Mouse (Mus musculus): ENCODE measurements at regions not wholly inside any gene's neighbourhood (a gene's known extent, or its start where the extent isn't known, plus 50 kb on each side); places are given as distances from the start of the nearest gene placed in this dataset.

DNA sequence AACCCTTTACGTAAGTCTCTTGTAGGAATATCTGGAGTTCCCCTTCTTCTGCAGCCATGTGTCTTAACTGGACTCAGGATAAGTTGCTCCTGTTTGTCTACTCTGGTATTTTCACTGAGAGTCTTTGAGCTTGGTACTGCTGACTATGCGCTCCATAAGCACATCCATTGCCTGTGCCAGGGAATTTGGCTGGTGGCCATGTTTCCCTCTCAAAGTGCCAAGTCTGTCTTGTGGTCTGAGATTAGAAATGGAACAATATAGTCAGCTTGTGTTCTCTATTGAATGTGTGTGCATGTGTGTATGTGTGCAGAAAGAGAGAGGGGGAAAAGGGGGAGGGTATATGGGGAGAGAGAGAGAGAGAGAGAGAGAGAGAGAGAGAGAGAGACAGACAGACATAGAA lies 263.7 kb downstream of the Olfm4 start:
- 80% methylated on average over 2 of the region's 2 CpGs for WGBS
- ATAC-seq (ENCODE audit: insufficient number of reproducible peaks, low FRiP score), result no peak
- H3K4me1 ChIP-seq (replicated peaks), result no peaks in the 10 kb centered on the region

GRCm38 (mm10) chr14:80249882-80250281 lies 266.0 kb downstream of the Olfm4 start:
- Histone ChIP-seq H3K27me3 (replicated peaks) (no peaks in the 10 kb centered on the region), H3K4me3 (no peak overlapping the region), H3K4me2 (no peak overlapping the region), H3K9ac (no peak overlapping the region), H3K4me1 (replicated peaks) (no peaks in the 10 kb centered on the region), H3K36me3 (no peaks in the 10 kb centered on the region), H3K9me3 (replicated peaks) (no peaks in the 10 kb centered on the region), H3K27ac (ENCODE audit: poor library complexity, severe bottlenecking) (no peak overlapping the region)
- no peak for ATAC-seq (ENCODE audit: insufficient number of reproducible peaks, low FRiP score)
- 76% methylated on average over 1 of the region's 1 CpGs for WGBS

More for the DNA sequence above, 263.7 kb downstream of the Olfm4 start:
- Histone ChIP-seq H3K4me2 (no peak overlapping the region), H3K27ac (ENCODE audit: poor library complexity, severe bottlenecking) (no peak overlapping the region), H3K36me3 (no peaks in the 10 kb centered on the region), H3K9ac (no peak overlapping the region), H3K9me3 (replicated peaks) (no peaks in the 10 kb centered on the region), H3K4me3 (no peak overlapping the region), H3K27me3 (replicated peaks) (no peaks in the 10 kb centered on the region)

DNA sequence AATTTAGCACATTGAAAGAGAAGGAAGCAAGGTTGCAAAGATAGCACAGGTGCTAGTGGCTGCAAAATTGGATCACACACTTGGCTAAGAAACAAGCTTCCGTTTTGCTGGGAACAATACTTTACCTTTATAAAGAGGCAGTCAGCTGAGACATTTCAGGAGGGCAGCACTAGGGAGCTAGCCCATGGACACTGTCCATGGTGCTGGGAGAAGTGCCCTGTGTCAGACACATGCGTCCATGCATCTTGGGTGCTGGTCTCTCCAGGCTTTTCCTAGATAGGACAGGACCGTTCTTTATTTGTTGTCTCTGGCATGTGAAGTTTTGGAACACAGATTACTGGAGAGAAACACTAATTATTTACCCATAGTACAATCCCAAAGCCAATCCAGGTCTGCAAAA lies 273.2 kb downstream of the Olfm4 start:
- H3K4me2 ChIP-seq, result no peak overlapping the region
- H3K36me3 ChIP-seq, result no peaks in the 10 kb centered on the region
- no peak overlapping the region for H3K9ac ChIP-seq
- no peaks in the 10 kb centered on the region for H3K9me3 ChIP-seq (replicated peaks)
- no peak for ATAC-seq (ENCODE audit: insufficient number of reproducible peaks, low FRiP score)
- no peak overlapping the region for H3K4me3 ChIP-seq
- no peak overlapping the region for H3K27ac ChIP-seq (ENCODE audit: poor library complexity, severe bottlenecking)
- no peaks in the 10 kb centered on the region for H3K4me1 ChIP-seq (replicated peaks)
- WGBS, result 40% methylated on average over 3 of the region's 3 CpGs
- H3K27me3 ChIP-seq (replicated peaks), result no peaks in the 10 kb centered on the region

- Histone ChIP-seq H3K27ac (ENCODE audit: poor library complexity, severe bottlenecking) (no peak overlapping the region), H3K4me2 (no peak overlapping the region), H3K4me3 (no peak overlapping the region), H3K9me3 (replicated peaks) (no peaks in the 10 kb centered on the region), H3K27me3 (replicated peaks) (no peaks in the 10 kb centered on the region), H3K9ac (no peak overlapping the region), H3K36me3 (no peaks in the 10 kb centered on the region), H3K4me1 (replicated peaks) (no peaks in the 10 kb centered on the region)
- ATAC-seq (ENCODE audit: insufficient number of reproducible peaks, low FRiP score), result no peak
- 80% methylated on average over 8 of the region's 8 CpGs for WGBS
Observed at GRCm38 (mm10) chr14:80263173-80263572, 279.3 kb downstream of the Olfm4 start.

- Histone ChIP-seq H3K27ac (ENCODE audit: poor library complexity, severe bottlenecking) (no peak overlapping the region), H3K4me3 (no peak overlapping the region), H3K4me1 (replicated peaks) (no peaks in the 10 kb centered on the region), H3K9ac (no peak overlapping the region), H3K36me3 (no peaks in the 10 kb centered on the region), H3K4me2 (no peak overlapping the region), H3K27me3 (replicated peaks) (no peaks in the 10 kb centered on the region), H3K9me3 (replicated peaks) (no peaks in the 10 kb centered on the region)
- no peak for ATAC-seq (ENCODE audit: insufficient number of reproducible peaks, low FRiP score)
- 74% methylated on average over 7 of the region's 7 CpGs for WGBS
Observed at GRCm38 (mm10) chr14:80265081-80265480, 281.2 kb downstream of the Olfm4 start.

DNA sequence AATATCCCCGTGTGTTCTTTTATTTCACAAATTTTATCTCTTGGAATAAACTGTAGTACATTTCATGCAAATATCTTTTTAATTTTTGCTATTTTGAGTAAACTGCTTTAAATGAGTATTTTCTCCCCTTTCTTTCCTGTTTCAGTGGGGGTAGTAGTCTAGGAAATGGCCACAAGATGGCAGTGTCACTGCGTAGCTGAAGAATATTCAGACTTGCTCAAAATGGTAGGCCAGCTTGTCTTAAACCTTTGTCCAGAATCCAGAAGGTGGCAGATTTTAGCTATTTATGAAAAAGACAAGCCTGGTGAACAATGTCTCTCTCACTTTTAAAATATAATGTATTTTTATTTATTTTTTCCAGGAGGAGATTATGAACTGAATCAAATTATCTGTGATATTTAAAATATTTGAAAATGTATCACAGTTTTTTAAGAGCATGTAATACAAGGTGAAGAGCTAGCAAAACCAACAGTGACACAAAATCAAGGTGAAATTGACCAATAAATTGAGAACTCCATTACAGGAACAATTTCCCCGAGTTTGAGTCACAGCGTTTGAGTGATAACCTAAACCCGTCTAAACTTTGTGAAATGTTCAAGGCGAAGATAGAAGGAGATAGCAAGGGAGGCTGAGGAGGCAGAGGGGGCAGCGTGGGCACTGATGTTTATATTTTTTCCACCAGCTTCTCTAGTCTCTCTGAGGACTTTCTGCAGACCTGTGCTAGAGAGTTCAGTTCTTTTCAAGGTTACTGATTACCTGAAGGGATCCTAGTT lies 285.5 kb downstream of the Olfm4 start:
- Histone ChIP-seq H3K27ac (ENCODE audit: poor library complexity, severe bottlenecking) (no peak overlapping the region), H3K4me2 (no peak overlapping the region), H3K9me3 (replicated peaks) (no peaks in the 10 kb centered on the region), H3K27me3 (replicated peaks) (no peaks in the 10 kb centered on the region), H3K9ac (no peak overlapping the region), H3K4me1 (replicated peaks) (no peaks in the 10 kb centered on the region), H3K36me3 (no peaks in the 10 kb centered on the region), H3K4me3 (no peak overlapping the region)
- WGBS, result 46% methylated on average over 7 of the region's 7 CpGs
- no peak for ATAC-seq (ENCODE audit: insufficient number of reproducible peaks, low FRiP score)

GRCm38 (mm10) chr14:80270063-80270462 lies 286.2 kb downstream of the Olfm4 start:
- no peak overlapping the region for H3K9ac ChIP-seq
- no peaks in the 10 kb centered on the region for H3K36me3 ChIP-seq
- no peak for ATAC-seq (ENCODE audit: insufficient number of reproducible peaks, low FRiP score)
- H3K4me2 ChIP-seq, result no peak overlapping the region
- no peaks in the 10 kb centered on the region for H3K27me3 ChIP-seq (replicated peaks)
- WGBS, result 67% methylated on average over 13 of the region's 13 CpGs
- H3K4me1 ChIP-seq (replicated peaks), result no peaks in the 10 kb centered on the region
- no peaks in the 10 kb centered on the region for H3K9me3 ChIP-seq (replicated peaks)
- H3K4me3 ChIP-seq, result no peak overlapping the region
- H3K27ac ChIP-seq (ENCODE audit: poor library complexity, severe bottlenecking), result no peak overlapping the region

DNA sequence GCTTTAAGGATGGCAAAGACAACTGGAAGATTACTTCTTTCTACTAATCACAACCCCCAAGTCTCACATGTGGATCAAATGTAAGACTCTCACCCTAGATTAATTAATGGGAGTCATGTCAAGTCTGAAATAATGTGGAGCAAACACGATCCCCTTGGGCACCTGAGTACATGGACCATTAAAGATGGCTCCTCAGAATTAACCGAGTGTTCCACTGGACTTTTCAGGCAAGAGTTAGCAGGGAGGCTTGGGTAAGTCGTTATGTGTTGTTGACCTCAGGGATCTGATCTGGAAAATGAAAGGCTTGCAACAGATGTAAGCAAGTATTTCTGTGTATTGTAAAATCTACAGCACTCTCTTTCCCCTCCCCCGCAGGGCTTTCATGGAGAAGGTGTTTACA lies 296.3 kb downstream of the Olfm4 start:
- Histone ChIP-seq H3K36me3 (no peaks in the 10 kb centered on the region), H3K27ac (ENCODE audit: poor library complexity, severe bottlenecking) (no peak overlapping the region), H3K9me3 (replicated peaks) (no peaks in the 10 kb centered on the region), H3K9ac (no peak overlapping the region), H3K4me3 (no peak overlapping the region), H3K4me2 (no peak overlapping the region), H3K4me1 (replicated peaks) (no peaks in the 10 kb centered on the region), H3K27me3 (replicated peaks) (no peaks in the 10 kb centered on the region)
- no peak for ATAC-seq (ENCODE audit: insufficient number of reproducible peaks, low FRiP score)
- 65% methylated on average over 4 of the region's 4 CpGs for WGBS

DNA sequence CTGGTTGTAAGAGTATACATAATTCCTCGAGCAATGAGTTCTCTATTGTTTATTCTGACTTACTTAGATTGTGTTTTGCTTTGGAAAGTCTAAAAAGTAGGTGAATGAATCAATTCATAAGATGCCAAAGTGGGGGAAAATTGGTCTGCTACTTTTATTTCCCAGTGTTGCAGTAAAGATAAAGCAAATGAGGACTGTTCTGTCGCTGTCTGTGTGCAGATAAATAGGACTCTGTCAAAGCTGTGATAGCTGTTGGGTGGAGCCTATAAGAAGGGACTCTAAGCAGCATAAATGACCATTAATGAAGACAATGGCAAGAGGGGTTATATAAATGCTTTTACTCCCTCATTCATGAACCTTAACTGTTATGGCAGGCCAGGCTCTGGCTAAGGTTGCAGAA lies 299.8 kb downstream of the Olfm4 start:
- H3K4me2 ChIP-seq, result no peak overlapping the region
- no peaks in the 10 kb centered on the region for H3K4me1 ChIP-seq (replicated peaks)
- H3K4me3 ChIP-seq, result no peak overlapping the region
- H3K27ac ChIP-seq (ENCODE audit: poor library complexity, severe bottlenecking), result no peak overlapping the region
- H3K9ac ChIP-seq, result no peak overlapping the region
- ATAC-seq (ENCODE audit: insufficient number of reproducible peaks, low FRiP score), result no peak
- H3K36me3 ChIP-seq, result no peaks in the 10 kb centered on the region
- H3K9me3 ChIP-seq (replicated peaks), result no peaks in the 10 kb centered on the region
- 47% methylated on average over 2 of the region's 2 CpGs for WGBS
- H3K27me3 ChIP-seq (replicated peaks), result no peaks in the 10 kb centered on the region

DNA sequence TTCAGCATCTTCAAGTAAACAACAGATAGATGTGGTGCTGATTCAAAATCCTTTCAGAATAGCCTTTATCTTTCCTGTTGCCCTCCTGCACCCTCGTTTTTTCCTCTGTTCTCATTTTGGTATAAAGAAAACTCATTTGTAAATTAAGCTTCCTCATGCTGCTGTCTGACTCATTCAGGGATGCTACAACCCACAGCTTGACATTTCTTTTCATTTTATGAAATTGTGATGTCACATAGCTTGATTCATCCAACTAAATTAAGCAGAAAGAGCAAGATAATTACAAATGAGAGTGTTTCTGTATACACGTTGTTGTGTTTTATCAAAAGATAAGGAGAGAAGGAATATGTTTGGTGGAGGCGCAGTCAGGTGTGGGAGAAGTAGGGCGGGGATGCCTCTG lies 307.5 kb downstream of the Olfm4 start:
- no peak for ATAC-seq (ENCODE audit: insufficient number of reproducible peaks, low FRiP score)
- Histone ChIP-seq H3K4me3 (no peak overlapping the region), H3K4me2 (no peak overlapping the region), H3K27ac (ENCODE audit: poor library complexity, severe bottlenecking) (no peak overlapping the region), H3K9me3 (replicated peaks) (no peaks in the 10 kb centered on the region), H3K36me3 (no peaks in the 10 kb centered on the region), H3K4me1 (replicated peaks) (no peaks in the 10 kb centered on the region), H3K27me3 (replicated peaks) (no peaks in the 10 kb centered on the region), H3K9ac (no peak overlapping the region)
- WGBS, result 70% methylated on average over 4 of the region's 4 CpGs

DNA sequence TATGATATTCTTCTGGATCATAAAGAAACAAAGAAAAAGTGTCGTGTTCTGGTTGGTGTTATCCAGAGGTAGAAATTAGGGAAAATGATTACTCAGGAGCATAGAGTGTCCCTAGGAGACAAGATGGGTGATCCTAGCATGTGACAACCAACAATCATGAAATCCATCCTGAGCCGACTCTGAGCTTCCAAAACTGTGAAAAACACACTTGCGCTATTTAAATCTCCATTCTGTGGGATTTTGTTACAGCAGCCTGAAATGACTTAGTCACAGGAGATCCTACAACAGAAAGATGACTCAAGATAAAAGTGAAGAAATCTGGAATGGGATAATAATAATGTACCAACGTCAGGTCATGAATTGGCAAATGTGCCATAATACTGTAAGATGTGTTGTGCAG lies 309.5 kb downstream of the Olfm4 start:
- no peak overlapping the region for H3K9ac ChIP-seq
- no peak overlapping the region for H3K4me3 ChIP-seq
- H3K4me2 ChIP-seq, result no peak overlapping the region
- no peak for ATAC-seq (ENCODE audit: insufficient number of reproducible peaks, low FRiP score)
- no peaks in the 10 kb centered on the region for H3K27me3 ChIP-seq (replicated peaks)
- no peaks in the 10 kb centered on the region for H3K9me3 ChIP-seq (replicated peaks)
- H3K4me1 ChIP-seq (replicated peaks), result no peaks in the 10 kb centered on the region
- WGBS, result 85% methylated on average over 4 of the region's 4 CpGs
- H3K27ac ChIP-seq (ENCODE audit: poor library complexity, severe bottlenecking), result no peak overlapping the region
- H3K36me3 ChIP-seq, result no peaks in the 10 kb centered on the region

DNA sequence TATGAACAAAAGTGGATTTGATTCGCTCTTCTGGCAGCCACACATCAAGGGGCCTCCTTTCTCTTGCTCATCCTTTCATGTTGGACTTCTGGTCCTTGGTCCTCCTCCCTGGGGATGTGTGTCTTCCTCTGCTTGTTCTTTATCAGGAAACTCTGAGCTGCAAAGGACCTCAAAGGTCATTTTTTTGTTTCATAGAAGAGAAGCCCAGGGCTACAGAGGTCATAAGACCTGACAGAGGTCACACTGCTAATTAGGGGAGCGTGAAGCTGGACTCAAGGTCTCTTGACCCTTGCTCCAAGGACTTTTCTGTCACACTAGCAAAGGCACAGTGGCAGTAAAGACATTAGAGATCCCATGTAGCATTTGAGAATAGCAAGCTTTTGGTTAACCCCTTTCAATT lies 345.8 kb downstream of the Olfm4 start:
- H3K9ac ChIP-seq, result no peak overlapping the region
- WGBS, result 54% methylated on average over 2 of the region's 2 CpGs
- H3K4me1 ChIP-seq (replicated peaks), result no peaks in the 10 kb centered on the region
- H3K9me3 ChIP-seq (replicated peaks), result no peaks in the 10 kb centered on the region
- no peak overlapping the region for H3K4me2 ChIP-seq
- no peak overlapping the region for H3K4me3 ChIP-seq
- ATAC-seq (ENCODE audit: insufficient number of reproducible peaks, low FRiP score), result no peak
- H3K27me3 ChIP-seq (replicated peaks), result no peaks in the 10 kb centered on the region
- H3K36me3 ChIP-seq, result no peaks in the 10 kb centered on the region
- no peak overlapping the region for H3K27ac ChIP-seq (ENCODE audit: poor library complexity, severe bottlenecking)

Data from heart, embryonic 12.5 days (tissue).